Mouse (Mus musculus) megakaryocyte, embryonic 14.5 days (primary cell): ENCODE data around the gene Smpd2. TPM values are rescaled to one million over a fixed set of nuclear protein-coding genes. Genes with fewer than 3 reads are reported as not detected.
A peak's percentile ranks its signal among the peaks of the same experiment; 100 is the strongest.

ENCODE experiments used
- H3K27me3 ChIP-seq: replicated peaks from 2 replicates; pipeline ENCODE3; 2012; ENCODE audit warnings: inconsistent platforms
- H3K36me3 ChIP-seq: replicated peaks from 2 replicates; pipeline ENCODE3; 2012; ENCODE audit warnings: low read length, inconsistent platforms, mixed read lengths
- H3K4me1 ChIP-seq: 2 replicates; pipeline ENCODE4 v1.6.1; 2012; ENCODE audit warnings: inconsistent platforms
- H3K4me3 ChIP-seq: replicated peaks from 2 replicates; pipeline ENCODE3; 2012; ENCODE audit warnings: moderate library complexity, mild to moderate bottlenecking, inconsistent platforms
- H3K9me3 ChIP-seq: 2 replicates; pipeline ENCODE4 v1.6.1; 2012; ENCODE audit warnings: inconsistent platforms
- FLI1 ChIP-seq: IDR thresholded peaks from 2 replicates; pipeline ENCODE4 v1.6.1; 2012; ENCODE audit warnings: low read length, inconsistent platforms, mixed read lengths
- GATA1 ChIP-seq: IDR thresholded peaks from 3 replicates; pipeline ENCODE4 v1.6.1; 2012; ENCODE audit warnings: mixed read lengths, low read length, inconsistent platforms, borderline replicate concordance
- polyA plus RNA-seq: library from polyadenylated mRNA; stranded (reverse); fragments of >175 nt; gene quantifications from 2 replicates; pipeline ENCODE4 v1.2.3, GENCODE M21; 2012; ENCODE audit warnings: low replicate concordance; ENCODE audit not compliant: insufficient read depth

The Smpd2 gene
- polyA plus RNA-seq, 1 experiment, result 9.3 TPM

DNA sequence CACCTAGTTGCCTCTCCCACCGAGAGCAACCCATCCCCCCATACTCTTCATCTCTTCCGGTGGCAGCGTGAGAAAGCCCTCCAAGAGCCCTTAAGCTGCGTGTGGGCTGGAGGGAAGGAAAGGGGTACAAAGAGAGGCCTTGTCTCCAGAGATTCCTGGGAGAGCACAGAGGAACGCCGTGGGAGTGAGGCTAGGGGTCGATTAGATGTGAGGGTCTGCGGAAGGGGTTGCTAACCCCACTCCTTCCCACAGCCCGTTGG is 13.2 kb downstream of the Smpd2 start:
- peaks cover 78% of the 10 kb centered on the region for H3K4me1 ChIP-seq
- H3K9me3 ChIP-seq, result no peaks in the 10 kb centered on the region
- peaks cover 33% of the 10 kb centered on the region for H3K36me3 ChIP-seq
- TF ChIP-seq FLI1, result no peak
- TF ChIP-seq GATA1, result no peak
- H3K27me3 ChIP-seq, result peaks cover 37% of the 10 kb centered on the region
- peak overlapping the region; percentile 92 for H3K4me3 ChIP-seq

DNA sequence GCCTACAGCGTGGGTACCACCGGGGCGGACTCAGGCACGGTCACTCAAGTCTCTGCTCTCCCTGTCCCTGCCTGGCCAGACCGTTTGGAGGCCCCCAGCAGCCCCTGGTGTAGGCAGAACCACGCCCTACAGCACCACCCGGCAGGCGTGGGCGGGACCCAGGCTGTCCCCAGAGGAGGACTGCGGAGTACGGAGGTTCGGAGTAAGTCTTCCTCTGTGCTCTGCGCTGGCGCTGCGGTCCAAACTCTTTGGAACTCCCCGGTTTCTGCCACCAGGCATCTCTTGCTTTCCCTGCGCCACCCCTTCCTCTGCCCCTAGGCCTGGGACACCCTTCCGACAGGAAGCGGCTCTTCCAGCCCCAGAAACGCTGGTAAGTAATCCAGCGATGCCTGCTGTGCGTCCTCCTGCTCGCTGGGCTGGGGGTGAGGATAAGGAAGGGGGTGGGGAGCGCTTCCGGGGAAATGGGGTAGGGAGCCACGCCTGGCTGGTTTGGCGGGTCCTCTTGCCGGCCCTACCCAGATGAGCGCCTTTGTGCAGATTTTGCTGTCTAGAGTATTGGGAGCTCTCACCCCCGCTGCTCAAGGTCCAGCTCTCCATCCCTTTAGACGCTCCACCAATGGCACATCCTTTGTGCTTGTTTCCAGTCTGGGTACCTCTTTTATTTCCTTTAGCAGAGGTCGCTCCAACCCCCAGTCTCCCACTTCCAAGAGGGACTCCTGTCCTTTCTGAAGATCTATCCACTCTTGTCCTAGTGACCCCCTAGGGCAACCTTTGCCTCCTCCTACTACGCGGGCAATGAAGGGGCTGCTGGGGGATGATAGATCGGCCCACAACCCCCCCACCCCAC is 13.8 kb downstream of the Smpd2 start, which contains the start of gene Mical1:
Gene Mical1, plus strand, starts transcription at position 144 of the 847 bp plus-strand sequence.
- Histone ChIP-seq H3K4me1 (peaks cover 75% of the 10 kb centered on the region), H3K4me3 (peak within 1 kb of the TSS; percentile 92), H3K9me3 (no peaks in the 10 kb centered on the region), H3K36me3 (peaks cover 27% of the 10 kb centered on the region), H3K27me3 (peaks cover 32% of the 10 kb centered on the region)
- TF ChIP-seq FLI1 (no peak), GATA1 (no peak)

DNA sequence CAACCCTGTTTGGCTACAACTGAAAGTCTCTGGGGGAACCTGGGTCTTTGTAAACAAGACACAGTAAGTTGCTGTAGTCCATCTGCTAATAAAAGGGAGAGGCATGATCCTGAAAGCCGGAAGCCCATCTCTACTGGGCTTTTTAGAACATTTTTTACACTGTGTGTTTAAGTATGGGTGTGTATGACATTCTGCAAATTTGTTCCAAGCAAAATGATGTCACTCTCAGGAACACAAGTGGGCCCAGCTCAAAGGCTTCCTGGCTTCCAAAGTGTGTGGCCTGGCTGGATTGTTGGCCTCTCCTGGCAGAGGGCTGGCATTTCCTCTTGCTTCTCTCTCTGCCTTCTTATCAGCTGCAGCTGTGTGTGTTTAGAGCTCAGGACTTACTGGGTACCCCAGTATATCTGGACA is 15.2 kb downstream of the Smpd2 start:
- no peak overlapping the region for H3K4me3 ChIP-seq
- TF ChIP-seq GATA1, result no peak
- no peak for TF ChIP-seq FLI1
- peaks cover 70% of the 10 kb centered on the region for H3K4me1 ChIP-seq
- H3K36me3 ChIP-seq, result peaks cover 16% of the 10 kb centered on the region
- peaks cover 24% of the 10 kb centered on the region for H3K27me3 ChIP-seq
- H3K9me3 ChIP-seq, result no peaks in the 10 kb centered on the region

- H3K4me3 ChIP-seq, result no peak overlapping the region
- H3K27me3 ChIP-seq, result peaks cover 14% of the 10 kb centered on the region
- TF ChIP-seq FLI1 (no peak), GATA1 (no peak)
- no peaks in the 10 kb centered on the region for H3K9me3 ChIP-seq
- H3K36me3 ChIP-seq, result peaks cover 7% of the 10 kb centered on the region
- peaks cover 66% of the 10 kb centered on the region for H3K4me1 ChIP-seq
These were observed 16.2 kb downstream of the Smpd2 start for GRCm38 (mm10) chr10:41473782-41474468.

- TF ChIP-seq GATA1 (no peak), FLI1 (no peak)
- H3K4me1 ChIP-seq, result peaks cover 61% of the 10 kb centered on the region
- peak overlapping the region; percentile 12 for H3K4me3 ChIP-seq
- peaks cover 9% of the 10 kb centered on the region for H3K36me3 ChIP-seq
- no peaks in the 10 kb centered on the region for H3K9me3 ChIP-seq
- H3K27me3 ChIP-seq, result peaks cover 6% of the 10 kb centered on the region
These were observed 17.1 kb downstream of the Smpd2 start for GRCm38 (mm10) chr10:41472962-41473481.

DNA sequence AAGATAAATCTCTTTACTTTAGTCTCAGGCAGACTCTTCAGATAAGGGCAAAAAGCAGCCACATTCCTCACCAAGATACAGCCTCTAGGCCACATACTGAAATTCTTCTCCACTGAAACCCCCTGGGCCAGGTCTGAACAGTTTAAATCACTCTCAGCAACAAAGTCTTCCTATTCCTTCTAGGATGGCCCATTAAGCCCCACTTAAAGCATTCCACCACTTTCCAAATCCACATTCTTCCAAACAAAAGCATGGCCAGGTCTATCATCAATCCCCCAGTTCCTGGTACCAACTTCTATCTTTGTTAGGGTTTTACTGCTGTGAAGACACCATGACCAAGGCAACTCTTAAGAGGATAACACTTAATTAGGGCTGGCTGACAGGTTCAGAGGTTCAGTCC is 17.6 kb downstream of the Smpd2 start:
- no peak for TF ChIP-seq FLI1
- peaks cover 56% of the 10 kb centered on the region for H3K4me1 ChIP-seq

DNA sequence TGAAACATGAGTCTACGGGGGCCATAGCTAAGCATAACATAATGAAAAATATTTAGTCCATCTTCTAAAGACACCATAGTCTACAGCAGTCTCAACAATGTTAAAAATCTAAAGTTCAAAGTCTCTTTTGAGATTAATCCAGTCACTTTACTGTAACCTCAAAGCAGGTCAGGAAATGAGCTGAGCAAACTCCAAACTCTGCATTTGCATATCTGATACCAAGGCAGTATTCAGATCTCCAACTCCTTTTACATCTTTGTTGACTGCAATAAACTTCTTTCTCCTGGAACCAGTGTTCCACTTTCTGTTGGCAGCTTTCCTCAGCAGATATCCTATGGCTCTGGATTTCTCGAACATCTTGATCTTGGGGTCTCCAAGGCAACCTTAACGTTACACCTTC is 19.5 kb downstream of the Smpd2 start:
- H3K36me3 ChIP-seq, result peaks cover 23% of the 10 kb centered on the region
- peaks cover 38% of the 10 kb centered on the region for H3K4me1 ChIP-seq
- no peak for TF ChIP-seq GATA1
- TF ChIP-seq FLI1, result no peak
- H3K4me3 ChIP-seq, result no peak overlapping the region
- no peaks in the 10 kb centered on the region for H3K9me3 ChIP-seq
- H3K27me3 ChIP-seq, result peaks cover 1% of the 10 kb centered on the region

More for the DNA sequence above, 17.6 kb downstream of the Smpd2 start:
- Histone ChIP-seq H3K4me3 (no peak overlapping the region), H3K27me3 (peaks cover 5% of the 10 kb centered on the region), H3K9me3 (no peaks in the 10 kb centered on the region), H3K36me3 (peaks cover 11% of the 10 kb centered on the region)

- peaks cover 1% of the 10 kb centered on the region for H3K27me3 ChIP-seq
- no peak overlapping the region for H3K4me3 ChIP-seq
- H3K4me1 ChIP-seq, result peaks cover 4% of the 10 kb centered on the region; the same call in 1 of the 2 replicates
- no peaks in the 10 kb centered on the region for H3K9me3 ChIP-seq
- TF ChIP-seq FLI1, result no peak
- H3K36me3 ChIP-seq, result peaks cover 50% of the 10 kb centered on the region
These were observed 22.8 kb downstream of the Smpd2 start for GRCm38 (mm10) chr10:41467325-41467724.

DNA sequence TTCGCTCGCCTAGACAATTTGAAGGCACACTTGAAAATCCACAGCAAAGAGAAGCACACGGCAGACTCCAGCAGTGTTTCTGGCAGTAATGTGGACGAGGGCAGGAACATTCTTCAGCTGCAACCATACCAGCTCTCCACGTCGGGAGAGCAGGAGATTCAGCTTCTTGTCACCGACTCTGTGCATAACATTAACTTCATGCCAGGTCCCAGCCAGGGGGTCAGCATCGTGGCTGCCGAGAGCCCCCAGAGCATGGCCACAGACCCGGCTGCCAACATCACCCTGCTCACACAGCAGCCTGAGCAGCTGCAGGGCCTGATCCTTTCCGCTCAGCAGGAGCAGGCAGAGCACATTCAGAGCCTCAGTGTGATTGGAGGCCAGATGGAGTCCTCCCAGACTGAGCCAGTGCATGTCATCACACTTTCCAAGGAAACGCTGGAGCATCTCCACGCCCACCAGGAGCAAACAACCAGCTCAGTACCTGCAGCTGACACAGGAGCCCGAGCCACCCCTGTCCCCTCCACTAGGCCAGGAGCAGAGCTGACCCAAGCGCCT is 25.7 kb downstream of the Smpd2 start:
- H3K27me3 ChIP-seq, result no peaks in the 10 kb centered on the region
- no peak overlapping the region for H3K4me3 ChIP-seq
- peaks cover 78% of the 10 kb centered on the region for H3K36me3 ChIP-seq
- H3K4me1 ChIP-seq, result peaks cover 26% of the 10 kb centered on the region
- no peak for TF ChIP-seq FLI1
- no peak for TF ChIP-seq GATA1
- H3K9me3 ChIP-seq, result no peaks in the 10 kb centered on the region
